Comparison of ENCODE assay signal across 21 mouse cellular contexts in the genomic region with DNA sequence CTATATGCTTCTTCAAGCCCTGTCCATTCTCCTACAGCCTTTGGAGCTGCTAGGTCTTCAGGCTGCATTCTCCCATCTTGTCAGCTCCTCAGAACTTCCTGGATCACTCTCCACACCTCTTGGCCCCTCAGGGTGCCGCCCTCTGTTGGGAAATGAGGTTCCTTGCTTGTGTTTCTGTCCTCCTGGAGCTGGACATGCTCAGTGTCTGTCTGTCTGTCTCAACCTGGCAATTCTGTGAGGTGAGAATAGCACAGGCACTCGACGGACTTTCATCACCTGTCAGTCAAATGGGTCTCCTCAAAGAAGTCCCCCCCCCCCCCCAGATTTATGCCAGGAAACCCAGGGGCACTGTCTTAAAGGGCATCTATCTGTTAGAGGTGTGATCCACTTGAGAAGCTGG. TPM values are rescaled to one million over a fixed set of nuclear protein-coding genes. Genes with fewer than 3 reads are reported as not detected.
DNase-seq lines count a peak whose midpoint lies in the region; ATAC-seq and TF ChIP-seq lines count a peak whose summit lies in the region.
"Had no signal": no experiment of that assay in that cellular context is flagged by ENCODE, and none has a peak within 500 bp of the region (broad histone marks: within the 10 kb centered on the region; RNA-seq: fewer than 3 reads in every experiment).

No protein-coding gene starts in this region.

- H3K9ac ChIP-seq in kidney, postnatal 0 days (ENCODE audit: low read depth, low read length) = no peak overlapping the region
- H3K9ac ChIP-seq in lung, embryonic 16.5 days (ENCODE audit: low read length) = no peak overlapping the region
- peak overlapping the region; percentile 16; the same call in 1 of the 2 replicates for H3K9ac ChIP-seq in intestine, embryonic 16.5 days (ENCODE audit: low read depth, low read length)
- H3K9ac ChIP-seq: forebrain, embryonic 15.5 days; hindbrain, embryonic 15.5 days; midbrain, embryonic 15.5 days; neural tube, embryonic 12.5 days had no signal

- 54% methylated on average over 3 of the region's 3 CpGs for WGBS in kidney, postnatal 0 days
- WGBS in lung, embryonic 16.5 days = 45% methylated on average over 3 of the region's 3 CpGs
- whole genome bisulfite sequencing in intestine, embryonic 16.5 days = 50% methylated on average over 3 of the region's 3 CpGs
- WGBS in small intestine, adult 2 months = 30% methylated on average over 3 of the region's 3 CpGs

- no peak overlapping the region; the same call in 1 of the 2 replicates for H3K4me2 ChIP-seq in kidney, postnatal 0 days (ENCODE audit: low read length)
- H3K4me2 ChIP-seq in lung, embryonic 16.5 days (ENCODE audit: low read depth, low read length) = peak overlapping the region; percentile 44
- peak overlapping the region; percentile 48 for H3K4me2 ChIP-seq in intestine, embryonic 16.5 days (ENCODE audit: low read depth, low read length)
- H3K4me2 ChIP-seq: forebrain, embryonic 15.5 days; heart, embryonic 11.5 days; hindbrain, embryonic 15.5 days; midbrain, embryonic 15.5 days; neural tube, embryonic 12.5 days had no signal

- no peak for ATAC-seq in kidney, postnatal 0 days (replicated peaks; ENCODE audit: low FRiP score, low read depth)
- ATAC-seq in lung, embryonic 16.5 days (ENCODE audit: low read depth) = no peak
- ATAC-seq in intestine, embryonic 16.5 days = peak; percentile 46
- ATAC-seq: forebrain, embryonic 15.5 days; midbrain, embryonic 15.5 days had no signal

- TF ChIP-seq CTCF in kidney, postnatal 0 days (IDR thresholded peaks at IDR 0.05; ENCODE audit: low read depth) = peak; percentile 8; the same call in 1 of the 2 replicates
- TF ChIP-seq CTCF in small intestine, adult 2 months (IDR thresholded peaks at IDR 0.05; ENCODE audit: extremely low read depth, insufficient read length, insufficient replicate concordance, low read depth, low read length) = no peak

- no peaks in the 10 kb centered on the region for H3K9me3 ChIP-seq in kidney, postnatal 0 days (replicated peaks; ENCODE audit: low read length)
- no peaks in the 10 kb centered on the region for H3K9me3 ChIP-seq in lung, embryonic 16.5 days (ENCODE audit: control insufficient read depth, low read length)
- H3K9me3 ChIP-seq in intestine, embryonic 16.5 days (ENCODE audit: control insufficient read depth, low read length) = no peaks in the 10 kb centered on the region
- H3K9me3 ChIP-seq: embryonic facial prominence, embryonic 10.5 days; forebrain, embryonic 15.5 days; hindbrain, embryonic 15.5 days; midbrain, embryonic 15.5 days; neural tube, embryonic 12.5 days had no signal

- no peak overlapping the region for H3K4me3 ChIP-seq in kidney, postnatal 0 days (replicated peaks; ENCODE audit: low read depth, low read length)
- no peak overlapping the region for H3K4me3 ChIP-seq in lung, embryonic 16.5 days (ENCODE audit: low read length)
- no peak overlapping the region for H3K4me3 ChIP-seq in intestine, embryonic 16.5 days (ENCODE audit: low read length)
- H3K4me3 ChIP-seq in small intestine, adult 2 months (ENCODE audit: low read depth, low read length) = no peak overlapping the region
- H3K4me3 ChIP-seq: embryonic facial prominence, embryonic 10.5 days; forebrain, embryonic 15.5 days; hindbrain, embryonic 15.5 days; megakaryocyte, embryonic 14.5 days; midbrain, embryonic 15.5 days; neural tube, embryonic 12.5 days had no signal

- no peak for DNase-seq in kidney, postnatal 0 days (ENCODE audit: low spot score)
- DNase-seq in kidney, postnatal 4 days = no peak
- no peak for DNase-seq in lung, postnatal 4 days
- DNase-seq in urinary bladder, adult 2 months (ENCODE audit: low spot score) = no peak
- DNase-seq: adrenal gland, adult 2 months; cerebellum, adult 11 months; cerebellum, adult 9-11 months; lung, adult 2 months; right cerebral cortex, postnatal 14 days; spleen, adult 18-20 months; thymus, postnatal 25 days had no signal

- H3K4me1 ChIP-seq in kidney, postnatal 0 days (replicated peaks; ENCODE audit: insufficient read depth, low read length) = peaks cover 49% of the 10 kb centered on the region
- H3K4me1 ChIP-seq in lung, embryonic 16.5 days (replicated peaks; ENCODE audit: control insufficient read depth, insufficient read depth, low read length) = peaks cover 66% of the 10 kb centered on the region
- peaks cover 40% of the 10 kb centered on the region for H3K4me1 ChIP-seq in intestine, embryonic 16.5 days (ENCODE audit: control insufficient read depth, insufficient read depth, low read length)
- peaks cover 31% of the 10 kb centered on the region for H3K4me1 ChIP-seq in small intestine, adult 2 months (ENCODE audit: control insufficient read depth, insufficient read depth, insufficient read length, low read length)

- H3K27me3 ChIP-seq in kidney, postnatal 0 days (ENCODE audit: insufficient read depth, low read length) = no peaks in the 10 kb centered on the region
- H3K27me3 ChIP-seq in lung, embryonic 16.5 days (ENCODE audit: control insufficient read depth, insufficient read depth, low read depth, low read length) = no peaks in the 10 kb centered on the region
- no peaks in the 10 kb centered on the region for H3K27me3 ChIP-seq in intestine, embryonic 16.5 days (replicated peaks; ENCODE audit: control insufficient read depth, insufficient read depth, low read length)
- no peaks in the 10 kb centered on the region for H3K27me3 ChIP-seq in small intestine, adult 2 months (ENCODE audit: control insufficient read depth, insufficient read depth, low read length)
- H3K27me3 ChIP-seq: forebrain, embryonic 15.5 days; hindbrain, embryonic 15.5 days; megakaryocyte, embryonic 14.5 days; midbrain, embryonic 15.5 days; neural tube, embryonic 12.5 days had no signal

- peak overlapping the region; percentile 82 for H3K27ac ChIP-seq in kidney, postnatal 0 days
- H3K27ac ChIP-seq in lung, embryonic 16.5 days (ENCODE audit: low read length) = peak overlapping the region; percentile 60
- peak overlapping the region; percentile 80 for H3K27ac ChIP-seq in intestine, embryonic 16.5 days (ENCODE audit: low read length)
- peak overlapping the region; percentile 73 for H3K27ac ChIP-seq in small intestine, adult 2 months (ENCODE audit: insufficient read depth, low read depth, low read length)
- H3K27ac ChIP-seq: embryonic facial prominence, embryonic 10.5 days; forebrain, embryonic 15.5 days; hindbrain, embryonic 15.5 days; midbrain, embryonic 15.5 days; neural tube, embryonic 12.5 days had no signal

- TF ChIP-seq POLR2A in small intestine, adult 2 months (IDR thresholded peaks at IDR 0.05; ENCODE audit: low read depth, low read length) = no peak; the same call in 1 of the 2 replicates

- H3K36me3 ChIP-seq in kidney, postnatal 0 days (ENCODE audit: insufficient read depth, low read length) = no peaks in the 10 kb centered on the region
- H3K36me3 ChIP-seq in lung, embryonic 16.5 days (ENCODE audit: control insufficient read depth, insufficient read depth, low read length) = no peaks in the 10 kb centered on the region
- no peaks in the 10 kb centered on the region for H3K36me3 ChIP-seq in intestine, embryonic 16.5 days (ENCODE audit: control insufficient read depth, insufficient read depth, low read length)
- no peaks in the 10 kb centered on the region for H3K36me3 ChIP-seq in small intestine, adult 2 months (ENCODE audit: control insufficient read depth, insufficient read depth, low read length)
- H3K36me3 ChIP-seq: embryonic facial prominence, embryonic 10.5 days; forebrain, embryonic 15.5 days; hindbrain, embryonic 15.5 days; midbrain, embryonic 15.5 days; neural tube, embryonic 12.5 days had no signal

RNA-seq across cellular contexts. Expression of a gene that starts 49.2 kb away (rescaled TPM):
- 18.1 and 21.8 TPM in 2 replicates for polyA plus RNA-seq in kidney, postnatal 0 days (2015; fragmentation: Nextera tagmentation; extraction: Ambion mirVana)
- polyA plus RNA-seq in lung, embryonic 16.5 days (2015; fragmentation: Nextera tagmentation; extraction: Ambion mirVana) = 17.8 and 18.7 TPM in 2 replicates
- polyA plus RNA-seq in intestine, embryonic 16.5 days (2015; fragmentation: Nextera tagmentation; extraction: Ambion mirVana) = 11.0 and 12.1 TPM in 2 replicates
- polyA plus RNA-seq in small intestine, adult 2 months (2012; rRNA removed) = 8.5 and 18.3 TPM in 2 replicates
- 12.7 and 15.0 TPM in 2 replicates for polyA plus RNA-seq in urinary bladder, adult 2 months (2012; rRNA removed)
